7 mouse cellular contexts compared by ENCODE assay signal in genomic region chr17:34109038-34109805, GRCm38 (mm10). TPM values are rescaled to one million over a fixed set of nuclear protein-coding genes. Genes with fewer than 3 reads are reported as not detected.
DNase-seq lines count a peak whose midpoint lies in the region; ATAC-seq and TF ChIP-seq lines count a peak whose summit lies in the region.

No protein-coding gene starts in this region.

- TF ChIP-seq CTCF in left cerebral cortex, adult 2 months (IDR thresholded peaks at IDR 0.05) = peak; percentile 48
- peak; percentile 47 for TF ChIP-seq CTCF in forebrain, postnatal 0 days (IDR thresholded peaks at IDR 0.05; ENCODE audit: low read depth)

- peaks cover 51% of the 10 kb centered on the region for H3K36me3 ChIP-seq in forebrain, postnatal 0 days (ENCODE audit: insufficient read depth)
- H3K36me3 ChIP-seq in neural tube, embryonic 15.5 days = peaks cover 53% of the 10 kb centered on the region

- no peak for DNase-seq in left cerebral cortex, adult 2 months (ENCODE audit: extremely low spot score in 1 of 2, low spot score in 2 of 2)
- DNase-seq in left cerebral cortex, postnatal 10 days (ENCODE audit: extremely low spot score in 1 of 2, low spot score in 2 of 2) = no peak
- peak; percentile 70 for DNase-seq in ZHBTc4 (ENCODE audit: low read depth, low spot score)
- peak; percentile 59 for DNase-seq in forebrain, postnatal 0 days
- DNase-seq in left cerebral cortex, adult 8-10 months (ENCODE audit: low spot score in 2 of 2) = no peak
- no peak for DNase-seq in embryo, embryonic 11 days

- 0 out of 2 replicates have a peak, but pooled peaks cover 4% of the 10 kb centered on the region for H3K4me1 ChIP-seq in forebrain, postnatal 0 days (ENCODE audit: insufficient read depth)
- H3K4me1 ChIP-seq in neural tube, embryonic 15.5 days = 0 out of 2 replicates have a peak, but pooled peaks cover 2% of the 10 kb centered on the region

- H3K27me3 ChIP-seq in forebrain, postnatal 0 days (ENCODE audit: insufficient read depth, low read length) = no peaks in the 10 kb centered on the region
- H3K27me3 ChIP-seq in neural tube, embryonic 15.5 days (replicated peaks) = no peaks in the 10 kb centered on the region

- 70% methylated on average over 14 of the region's 14 CpGs for WGBS in forebrain, postnatal 0 days
- 77% methylated on average over 14 of the region's 14 CpGs for WGBS in neural tube, embryonic 15.5 days

- peak; percentile 61 for ATAC-seq in forebrain, postnatal 0 days
- no peak for ATAC-seq in neural tube, embryonic 15.5 days (ENCODE audit: low FRiP score)

- H3K27ac ChIP-seq in left cerebral cortex, adult 2 months = no peak overlapping the region
- peak overlapping the region; percentile 54; the same call in 1 of the 2 replicates for H3K27ac ChIP-seq in forebrain, postnatal 0 days (ENCODE audit: low read depth, low read length)
- H3K27ac ChIP-seq in neural tube, embryonic 15.5 days (replicated peaks) = 0 out of 2 replicates have a peak overlapping the region, but pooled peaks have one; percentile 28

- no peak overlapping the region for H3K4me3 ChIP-seq in left cerebral cortex, adult 2 months
- H3K4me3 ChIP-seq in forebrain, postnatal 0 days (ENCODE audit: low read depth, low read length) = no peak overlapping the region
- H3K4me3 ChIP-seq in neural tube, embryonic 15.5 days (replicated peaks) = no peak overlapping the region

- intact Hi-C loops in left cerebral cortex, adult 2 months (cut with DNase I) = no loop called here
- intact Hi-C loops in left cerebral cortex, postnatal 10 days (cut with DNase I) = no loop called here

- H3K9ac ChIP-seq in forebrain, postnatal 0 days = 0 out of 2 replicates have a peak overlapping the region, but pooled peaks have one; percentile 10
- H3K9ac ChIP-seq in neural tube, embryonic 15.5 days (replicated peaks) = no peak overlapping the region

- no peaks in the 10 kb centered on the region for H3K9me3 ChIP-seq in forebrain, postnatal 0 days (ENCODE audit: low read length)
- H3K9me3 ChIP-seq in neural tube, embryonic 15.5 days (replicated peaks) = no peaks in the 10 kb centered on the region

- no peak overlapping the region for H3K4me2 ChIP-seq in forebrain, postnatal 0 days (ENCODE audit: low read depth)
- H3K4me2 ChIP-seq in neural tube, embryonic 15.5 days = no peak overlapping the region

RNA-seq across cellular contexts. Expression of gene H2-DMa, which starts 10.1 kb away (rescaled TPM):
- total RNA-seq in left cerebral cortex, adult 2 months (2021) = 10 to 100 TPM; 23.3 to 28.2 TPM
- total RNA-seq in left cerebral cortex, postnatal 10 days (2021) = 10 to 100 TPM; 26.6 to 27.7 TPM
- total RNA-seq in forebrain, postnatal 0 days (2014; rRNA removed) = 21.5 and 25.7 TPM in 2 replicates
- polyA plus RNA-seq in forebrain, postnatal 0 days (2015; fragmentation: Nextera tagmentation; extraction: Ambion mirVana) = 19.2 and 23.5 TPM in 2 replicates
- polyA plus RNA-seq in neural tube, embryonic 15.5 days (2015; fragmentation: Nextera tagmentation; extraction: Ambion mirVana) = 19.8 and 31.3 TPM in 2 replicates
- total RNA-seq in left cerebral cortex, adult 8-10 months (2022) = 10 to 100 TPM; 20.7 to 35.3 (median 30.7) TPM

RNA-seq across cellular contexts. Expression of gene Brd2, which starts 13.2 kb away (rescaled TPM):
- total RNA-seq in left cerebral cortex, adult 2 months (2021) = 100 to 1,000 TPM; 177 to 179 TPM
- 100 to 1,000 TPM; 266 to 271 TPM for total RNA-seq in left cerebral cortex, postnatal 10 days (2021)
- 191 and 219 TPM in 2 replicates for total RNA-seq in forebrain, postnatal 0 days (2014; rRNA removed)
- polyA plus RNA-seq in forebrain, postnatal 0 days (2015; fragmentation: Nextera tagmentation; extraction: Ambion mirVana) = 122 and 129 TPM in 2 replicates
- 115 and 122 TPM in 2 replicates for polyA plus RNA-seq in neural tube, embryonic 15.5 days (2015; fragmentation: Nextera tagmentation; extraction: Ambion mirVana)
- total RNA-seq in left cerebral cortex, adult 8-10 months (2022) = 100 to 1,000 TPM; 181 to 210 (median 190) TPM

RNA-seq across cellular contexts. Expression of gene H2-Oa, which starts 17.1 kb away (rescaled TPM):
- total RNA-seq in left cerebral cortex, adult 2 months (2021) = under 1 TPM in 1 of 2 experiments, not detected in 1; 0.47 TPM
- under 1 TPM in 1 of 2 experiments, not detected in 1; 0.55 TPM for total RNA-seq in left cerebral cortex, postnatal 10 days (2021)
- total RNA-seq in forebrain, postnatal 0 days (2014; rRNA removed) = not detected in 2 replicates
- 0.13 TPM in 1 of 2 replicates, not detected in the other for polyA plus RNA-seq in forebrain, postnatal 0 days (2015; fragmentation: Nextera tagmentation; extraction: Ambion mirVana)
- 0.19 and 2.5 TPM in 2 replicates for polyA plus RNA-seq in neural tube, embryonic 15.5 days (2015; fragmentation: Nextera tagmentation; extraction: Ambion mirVana)
- total RNA-seq in left cerebral cortex, adult 8-10 months (2022) = 1 to 10 TPM in 2 of 4 experiments, under 1 TPM in 1, not detected in 1; 0.44 to 2.2 (median 1.7) TPM

RNA-seq across cellular contexts. Expression of gene H2-DMb2, which starts 33.9 kb away (rescaled TPM):
- total RNA-seq in left cerebral cortex, adult 2 months (2021) = under 1 TPM; 0.56 to 0.59 TPM
- 1 to 10 TPM in 1 of 2 experiments, under 1 TPM in 1; 0.99 to 1.4 TPM for total RNA-seq in left cerebral cortex, postnatal 10 days (2021)
- 2.2 and 2.4 TPM in 2 replicates for total RNA-seq in forebrain, postnatal 0 days (2014; rRNA removed)
- 0.72 and 1.0 TPM in 2 replicates for polyA plus RNA-seq in forebrain, postnatal 0 days (2015; fragmentation: Nextera tagmentation; extraction: Ambion mirVana)
- polyA plus RNA-seq in neural tube, embryonic 15.5 days (2015; fragmentation: Nextera tagmentation; extraction: Ambion mirVana) = 0.17 and 5.5 TPM in 2 replicates
- 1 to 10 TPM in 3 of 4 experiments, under 1 TPM in 1; 0.84 to 3.5 (median 2.0) TPM for total RNA-seq in left cerebral cortex, adult 8-10 months (2022)

RNA-seq across cellular contexts. Expression of gene H2-DMb1, which starts 43.6 kb away (rescaled TPM):
- 1 to 10 TPM; 1.1 to 1.7 TPM for total RNA-seq in left cerebral cortex, adult 2 months (2021)
- total RNA-seq in left cerebral cortex, postnatal 10 days (2021) = 1 to 10 TPM; 1.2 to 1.8 TPM
- total RNA-seq in forebrain, postnatal 0 days (2014; rRNA removed) = 0.62 and 2.8 TPM in 2 replicates
- 1.5 and 1.7 TPM in 2 replicates for polyA plus RNA-seq in forebrain, postnatal 0 days (2015; fragmentation: Nextera tagmentation; extraction: Ambion mirVana)
- polyA plus RNA-seq in neural tube, embryonic 15.5 days (2015; fragmentation: Nextera tagmentation; extraction: Ambion mirVana) = 0.29 and 4.2 TPM in 2 replicates
- 1 to 10 TPM; 2.2 to 7.1 (median 3.5) TPM for total RNA-seq in left cerebral cortex, adult 8-10 months (2022)

Comparison
In these comparisons a context has a peak if more than half of its experiments do, and no peak if none do; other contexts are left out.
1. DNase-seq: peak in ZHBTc4 (single experiment) and forebrain, postnatal 0 days (single experiment); none in left cerebral cortex, adult 2 months (0 of 2), left cerebral cortex, postnatal 10 days (0 of 2), left cerebral cortex, adult 8-10 months (0 of 2) and embryo, embryonic 11 days (single experiment).